Mouse (Mus musculus): ENCODE measurements around the gene Sntg2.

Sntg2 gene

GRCm38 (mm10) chr12:30283741-30284140 lies 89.4 kb downstream of the Sntg2 start:
- no peak for DNase-seq (ENCODE audit: low read depth, low spot score)

DNA sequence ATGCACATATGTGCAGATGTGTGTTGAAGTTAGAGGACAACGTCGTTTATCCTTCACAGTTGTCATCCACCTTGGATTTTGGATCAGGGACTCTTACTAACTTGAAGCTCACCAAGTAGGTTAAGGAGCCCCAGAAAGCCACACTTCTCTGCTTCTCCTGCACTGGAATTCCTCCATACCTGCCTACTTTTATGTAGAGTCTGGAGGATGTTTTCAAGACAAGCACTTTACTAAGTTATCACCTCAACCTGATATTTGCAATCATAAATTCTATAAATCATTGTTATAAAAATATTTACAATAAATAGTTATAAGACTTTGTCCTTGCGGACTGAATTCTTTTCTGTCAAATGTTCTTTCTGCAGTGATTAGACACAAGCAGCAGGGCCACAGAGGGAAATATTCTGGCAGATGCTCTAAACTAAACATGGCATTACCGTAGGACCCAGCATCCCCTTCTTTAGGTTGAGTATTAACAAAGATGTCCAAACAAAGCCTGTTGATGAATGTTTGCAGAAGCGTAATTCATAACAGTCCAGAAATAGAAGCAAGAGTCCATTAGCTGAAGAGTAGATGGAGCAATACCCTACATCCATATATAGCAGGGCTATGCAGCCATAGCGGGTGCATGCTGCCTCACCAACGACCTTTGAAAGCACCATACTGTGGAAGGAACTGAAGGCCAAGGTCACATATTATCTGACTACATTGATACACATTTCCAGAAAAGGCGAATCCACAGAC lies 100.8 kb downstream of the Sntg2 start:
- DNase-seq (ENCODE audit: low read depth, low spot score) = no peak

DNA sequence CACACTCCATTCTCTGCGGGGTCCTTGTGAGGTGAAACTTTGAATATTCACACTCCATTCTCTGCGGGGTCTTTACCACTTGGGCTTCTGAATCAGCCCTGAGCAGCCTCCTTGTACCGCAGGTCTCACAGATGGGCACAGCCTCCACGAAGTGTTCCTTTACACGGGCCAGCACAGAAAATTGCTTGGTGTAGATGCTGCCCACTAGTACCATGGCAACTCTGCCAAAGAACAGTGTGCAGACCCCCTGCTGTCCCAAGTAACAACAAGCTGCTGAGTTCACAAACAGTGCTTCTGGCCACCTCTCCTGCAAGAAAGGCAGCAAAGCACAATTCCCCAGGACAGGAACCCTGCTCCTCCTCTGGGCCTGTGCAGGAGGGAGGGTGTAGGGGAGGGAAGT lies 109.0 kb downstream of the Sntg2 start:
- DNase-seq (ENCODE audit: low read depth, low spot score) = no peak

DNA sequence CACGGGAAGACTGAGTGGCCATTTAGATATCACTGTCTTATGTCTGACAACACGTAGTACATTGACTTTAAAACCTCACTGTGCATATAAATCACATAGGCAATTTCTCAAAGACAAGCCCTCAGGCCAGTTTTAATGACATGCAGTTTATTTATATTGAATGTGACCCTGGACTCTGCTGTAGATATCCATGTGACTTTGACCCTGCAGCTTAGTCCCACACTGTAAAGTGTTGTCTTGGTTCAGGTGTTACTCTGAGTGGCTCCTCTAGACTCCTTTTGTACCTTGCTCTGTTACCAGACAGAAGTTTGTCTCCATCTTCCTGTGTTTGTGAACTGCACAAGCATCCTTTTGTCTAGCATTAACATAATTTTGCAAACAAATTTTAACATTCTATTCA lies 112.0 kb downstream of the Sntg2 start:
- DNase-seq (ENCODE audit: low read depth, low spot score) = no peak

- no peak for DNase-seq (ENCODE audit: low read depth, low spot score)
Measured at GRCm38 (mm10) chr12:30258641-30259040, 114.5 kb downstream of the Sntg2 start.

DNA sequence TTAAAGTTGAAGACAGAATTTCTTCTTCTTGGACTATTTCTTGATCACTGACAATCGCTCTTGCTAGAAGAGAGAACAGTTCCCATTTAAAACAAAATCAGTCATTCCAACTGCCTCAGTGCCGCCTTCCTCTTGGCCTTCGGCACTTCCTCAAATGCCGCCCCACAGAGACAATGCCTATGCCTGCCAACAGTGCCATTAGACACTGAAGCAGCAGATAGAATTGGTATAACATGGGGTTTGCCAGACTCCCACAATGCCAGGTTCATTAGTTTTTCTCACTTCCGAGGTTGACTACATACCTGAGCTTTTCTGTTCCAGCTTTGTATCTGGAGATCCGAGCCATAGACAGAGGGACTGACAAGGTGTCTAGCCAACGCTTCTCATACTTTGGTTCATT lies 115.5 kb downstream of the Sntg2 start:
- DNase-seq (ENCODE audit: low read depth, low spot score) = no peak

DNA sequence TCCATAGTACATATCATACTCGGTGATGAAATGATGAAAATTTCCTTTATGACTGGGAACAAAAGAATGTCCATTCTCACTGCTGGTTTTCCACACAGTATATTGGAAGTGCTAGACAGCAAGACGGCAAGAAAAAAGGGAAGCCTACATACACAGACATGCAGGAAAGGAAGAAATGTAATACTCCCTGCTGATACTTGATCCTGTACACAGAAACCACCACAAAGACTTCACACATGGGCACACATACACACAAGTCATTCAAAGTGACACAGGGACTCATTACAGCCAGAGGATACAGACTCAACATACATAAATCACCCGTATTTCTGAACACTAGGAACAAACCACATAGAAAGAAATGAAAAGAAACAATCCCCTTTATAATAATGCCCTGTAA lies 117.0 kb downstream of the Sntg2 start:
- DNase-seq (ENCODE audit: low read depth, low spot score) = no peak

- no peak for DNase-seq (ENCODE audit: low read depth, low spot score)
Measured at GRCm38 (mm10) chr12:30254581-30254980, 118.6 kb downstream of the Sntg2 start.

DNA sequence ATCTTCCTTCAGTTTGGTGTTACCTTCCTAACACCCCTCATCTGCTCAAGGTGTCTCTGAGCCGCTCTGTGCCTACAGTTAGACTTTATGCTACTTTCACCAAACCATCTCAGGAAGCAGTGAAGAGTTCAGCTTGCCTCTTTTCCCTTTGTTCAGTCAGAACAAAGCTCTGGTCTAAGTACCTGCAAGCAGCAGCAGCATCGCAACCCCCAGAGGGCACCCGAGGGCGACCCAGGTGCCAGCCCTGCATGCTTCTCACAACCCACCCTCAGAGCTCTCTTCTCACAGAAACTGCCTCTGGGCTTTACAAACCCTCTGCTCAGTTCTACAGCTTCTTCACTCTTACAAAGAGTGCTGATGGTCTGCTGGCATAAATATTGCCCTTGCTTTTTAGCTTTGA lies 120.8 kb downstream of the Sntg2 start:
- no peak for DNase-seq (ENCODE audit: low read depth, low spot score)

GRCm38 (mm10) chr12:30251283-30251829 lies 121.8 kb downstream of the Sntg2 start:
- peak; percentile 2 for DNase-seq (ENCODE audit: low read depth, low spot score)

- DNase-seq (ENCODE audit: low read depth, low spot score) = no peak
Measured at GRCm38 (mm10) chr12:30249068-30249467, 124.1 kb downstream of the Sntg2 start.

DNA sequence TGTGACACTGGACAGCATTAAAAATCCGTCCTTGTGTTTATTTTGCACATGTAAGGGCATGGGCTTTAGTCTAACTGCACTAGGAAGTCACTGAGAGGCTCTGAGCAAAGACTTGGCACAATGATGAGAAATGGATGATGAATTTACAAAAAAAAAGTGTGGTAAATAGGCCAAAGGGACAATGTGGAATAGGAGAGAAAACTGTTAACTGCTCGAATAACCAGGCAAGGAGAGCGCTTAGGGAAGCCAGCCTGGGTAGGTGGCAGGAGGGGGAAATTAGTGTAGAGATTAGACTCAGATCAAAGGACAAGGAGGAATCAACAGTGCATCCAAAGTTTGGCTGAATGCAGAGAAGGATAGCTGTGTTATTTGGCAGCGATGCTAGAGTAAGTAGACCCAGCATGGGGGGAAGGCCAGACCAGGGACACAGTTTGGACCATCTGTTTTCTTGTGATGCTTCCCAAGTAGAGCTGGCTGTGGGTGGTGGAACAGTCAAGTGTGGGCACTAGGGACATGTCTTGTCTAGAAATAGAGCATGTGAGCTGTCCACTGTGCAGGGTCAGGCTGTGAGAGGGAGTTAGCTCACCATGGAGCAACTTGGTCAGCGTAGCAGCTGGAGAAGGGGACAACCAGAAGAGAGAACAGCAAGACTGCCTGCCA lies 126.8 kb downstream of the Sntg2 start:
- DNase-seq (ENCODE audit: low read depth, low spot score) = no peak

- no peak for DNase-seq (ENCODE audit: low read depth, low spot score)
Measured at GRCm38 (mm10) chr12:30244194-30244593, 129.0 kb downstream of the Sntg2 start.

- DNase-seq (ENCODE audit: low read depth, low spot score) = no peak
Measured at GRCm38 (mm10) chr12:30240891-30241290, 132.3 kb downstream of the Sntg2 start.

DNA sequence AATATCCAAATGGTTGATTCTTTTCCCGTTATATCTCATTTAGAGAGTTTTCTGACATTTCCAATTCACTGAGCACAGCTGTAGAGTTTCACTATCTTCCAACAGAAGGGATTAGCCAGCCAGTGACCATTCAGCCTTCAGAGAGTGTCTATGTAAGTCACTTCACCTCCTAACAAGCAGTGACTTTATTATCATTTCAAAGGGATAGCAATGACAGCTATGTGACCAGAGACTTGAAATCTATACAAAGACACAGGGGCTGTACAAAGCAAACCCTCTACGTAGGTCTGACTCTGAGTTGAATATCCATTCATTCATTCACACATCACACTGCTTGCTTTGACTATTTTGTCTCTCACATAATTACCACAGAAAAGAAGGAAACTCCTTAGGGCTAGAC lies 138.2 kb downstream of the Sntg2 start:
- DNase-seq (ENCODE audit: low read depth, low spot score) = no peak

DNA sequence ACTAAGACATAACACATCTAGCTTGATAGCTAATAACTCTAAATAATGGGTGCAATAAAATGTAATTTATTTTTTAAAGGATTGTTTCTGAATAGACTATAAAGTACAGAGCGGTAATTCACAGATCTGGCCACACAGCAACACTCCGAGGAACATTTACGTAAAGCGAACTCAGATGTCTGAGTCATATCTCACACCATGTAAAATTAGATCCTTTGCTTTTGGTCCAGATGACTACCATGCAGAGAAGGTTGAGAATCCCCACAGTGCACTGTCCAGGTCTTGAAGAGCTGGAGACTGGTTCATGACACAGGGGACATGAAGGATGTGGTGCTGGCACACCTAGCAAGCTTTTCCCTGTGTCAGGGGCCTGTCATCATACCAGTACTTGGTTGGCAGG lies 145.2 kb downstream of the Sntg2 start:
- no peak for DNase-seq (ENCODE audit: low read depth, low spot score)

DNA sequence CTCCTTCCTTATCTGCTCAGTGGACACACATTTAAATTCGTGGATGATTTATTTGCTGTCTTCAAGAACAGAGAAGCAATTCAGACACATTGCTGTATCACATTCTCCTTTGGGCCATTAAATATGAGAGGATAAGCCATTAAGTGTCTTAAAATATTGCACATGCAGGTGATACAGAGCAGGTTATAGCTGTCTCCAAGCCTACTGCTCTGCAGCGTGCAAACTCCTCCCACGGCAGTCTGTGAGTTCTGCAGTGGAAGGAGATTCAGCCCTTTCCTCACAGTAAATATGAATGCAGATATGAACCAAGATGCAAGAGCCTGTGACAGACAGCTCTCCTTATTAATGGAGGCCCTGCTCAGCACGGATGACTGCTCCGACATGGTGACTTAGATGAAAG lies 146.9 kb downstream of the Sntg2 start:
- DNase-seq (ENCODE audit: low read depth, low spot score) = no peak

- no peak for DNase-seq (ENCODE audit: low read depth, low spot score)
Measured at GRCm38 (mm10) chr12:30216762-30217441, 156.3 kb downstream of the Sntg2 start.

GRCm38 (mm10) chr12:30214761-30215160 lies 158.4 kb downstream of the Sntg2 start:
- no peak for DNase-seq (ENCODE audit: low read depth, low spot score)

- DNase-seq (ENCODE audit: low read depth, low spot score) = no peak
Measured at GRCm38 (mm10) chr12:30210388-30210787, 162.8 kb downstream of the Sntg2 start.

DNA sequence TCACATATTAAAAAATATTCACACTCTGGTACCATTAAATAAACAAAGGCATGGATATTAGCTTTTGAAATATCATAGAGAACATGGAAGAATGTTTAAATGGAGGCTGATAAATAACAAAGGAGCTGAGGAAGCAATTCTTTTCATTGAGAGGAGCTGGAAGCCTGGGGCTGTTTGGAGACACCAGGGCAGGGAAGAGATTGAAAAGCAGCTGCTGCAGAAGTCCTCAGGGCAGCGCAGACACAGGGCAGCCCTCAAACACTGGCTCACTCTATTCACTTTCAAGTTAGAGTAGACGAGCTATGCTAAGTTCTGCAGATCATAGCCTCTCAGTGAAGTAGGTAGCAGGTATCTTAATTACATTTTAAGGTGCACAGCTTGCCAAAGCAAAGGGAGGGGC lies 164.6 kb downstream of the Sntg2 start:
- no peak for DNase-seq (ENCODE audit: low read depth, low spot score)

- no peak for DNase-seq (ENCODE audit: low read depth, low spot score)
Measured at GRCm38 (mm10) chr12:30208087-30208486, 165.1 kb downstream of the Sntg2 start.

- DNase-seq (ENCODE audit: low read depth, low spot score) = no peak
Measured at GRCm38 (mm10) chr12:30204457-30204856, 168.7 kb downstream of the Sntg2 start.

All from CD4-positive helper T cell, adult 2 months (primary cell).